Mouse (Mus musculus) bone marrow, adult 2 months (tissue): ENCODE data around the gene Spop.

Experiments
- CTCF ChIP-seq: fragments of 200-500 bp; IDR thresholded peaks from 2 replicates; pipeline ENCODE4 v1.5.1; 2011; ENCODE audit warnings: low read length, control low read depth; ENCODE audit not compliant: control insufficient read depth, insufficient read depth
- POLR2A ChIP-seq: fragments of 200-500 bp; IDR thresholded peaks from 2 replicates; pipeline ENCODE4 v1.6.1; 2011; ENCODE audit warnings: low read depth, mild to moderate bottlenecking, control low read depth, low read length, borderline replicate concordance; ENCODE audit not compliant: control insufficient read depth

- TF ChIP-seq CTCF (no peak), POLR2A (no peak)
These were observed 106.1 kb downstream of the Spop start for GRCm38 (mm10) chr11:95519996-95520395.
